Mouse (Mus musculus): ENCODE measurements around the gene Arntl2.
"Not testable (repeated sequence)": the region's sequence is repeated elsewhere in the genome, so short reads cannot be mapped to it uniquely, and the experiment has no call there.

Gene Arntl2

GRCm38 (mm10) chr6:146795924-146796545 lies at the start of gene Arntl2:
Gene Arntl2, plus strand, starts transcription at chr6:146796055.
- peak; percentile 58 for DNase-seq (ENCODE audit: low spot score)

- no peak for DNase-seq (ENCODE audit: low spot score)
Observed at GRCm38 (mm10) chr6:146746577-146746976, 49.3 kb upstream of the Arntl2 start.

- DNase-seq (ENCODE audit: low spot score), result no peak
Observed at GRCm38 (mm10) chr6:146747057-146747456, 48.8 kb upstream of the Arntl2 start.

- no peak for DNase-seq (ENCODE audit: low spot score)
Observed at GRCm38 (mm10) chr6:146748271-146748670, 47.6 kb upstream of the Arntl2 start.

- peak; percentile 24 for DNase-seq (ENCODE audit: low spot score)
Observed at GRCm38 (mm10) chr6:146751671-146752070, 44.2 kb upstream of the Arntl2 start.

GRCm38 (mm10) chr6:146752178-146752577 lies 43.7 kb upstream of the Arntl2 start:
- no peak for DNase-seq (ENCODE audit: low spot score)

- DNase-seq (ENCODE audit: low spot score), result no peak
Observed at GRCm38 (mm10) chr6:146752612-146753011, 43.2 kb upstream of the Arntl2 start.

GRCm38 (mm10) chr6:146753560-146754160 lies 42.2 kb upstream of the Arntl2 start:
- DNase-seq (ENCODE audit: low spot score), result no peak

GRCm38 (mm10) chr6:146755136-146755535 lies 40.7 kb upstream of the Arntl2 start:
- no peak for DNase-seq (ENCODE audit: low spot score)

GRCm38 (mm10) chr6:146755679-146756078 lies 40.2 kb upstream of the Arntl2 start:
- DNase-seq (ENCODE audit: low spot score), result no peak

- no peak for DNase-seq (ENCODE audit: low spot score)
Observed at GRCm38 (mm10) chr6:146759027-146759426, 36.8 kb upstream of the Arntl2 start.

GRCm38 (mm10) chr6:146760022-146760421 lies 35.8 kb upstream of the Arntl2 start:
- no peak for DNase-seq (ENCODE audit: low spot score)

GRCm38 (mm10) chr6:146760736-146761135 lies 35.1 kb upstream of the Arntl2 start:
- no peak for DNase-seq (ENCODE audit: low spot score)

GRCm38 (mm10) chr6:146762264-146762898 lies 33.5 kb upstream of the Arntl2 start:
- DNase-seq (ENCODE audit: low spot score), result no peak

GRCm38 (mm10) chr6:146764593-146764992 lies 31.3 kb upstream of the Arntl2 start:
- no peak for DNase-seq (ENCODE audit: low spot score)

GRCm38 (mm10) chr6:146765270-146765669 lies 30.6 kb upstream of the Arntl2 start:
- no peak for DNase-seq (ENCODE audit: low spot score)

- no peak for DNase-seq (ENCODE audit: low spot score)
Observed at GRCm38 (mm10) chr6:146768813-146769404, 26.9 kb upstream of the Arntl2 start.

GRCm38 (mm10) chr6:146770005-146770745 lies 25.7 kb upstream of the Arntl2 start:
- no peak for DNase-seq (ENCODE audit: low spot score)

GRCm38 (mm10) chr6:146770808-146771207 lies 25.0 kb upstream of the Arntl2 start:
- DNase-seq (ENCODE audit: low spot score), result no peak

GRCm38 (mm10) chr6:146775864-146776263 lies 20.0 kb upstream of the Arntl2 start:
- DNase-seq (ENCODE audit: low spot score), result not testable (repeated sequence)

GRCm38 (mm10) chr6:146776610-146777389 lies 19.1 kb upstream of the Arntl2 start:
- peak; percentile 69 for DNase-seq (ENCODE audit: low spot score)
